Mouse (Mus musculus): Measurements from ENCODE around the gene Akap13.

Akap13 gene

DNA sequence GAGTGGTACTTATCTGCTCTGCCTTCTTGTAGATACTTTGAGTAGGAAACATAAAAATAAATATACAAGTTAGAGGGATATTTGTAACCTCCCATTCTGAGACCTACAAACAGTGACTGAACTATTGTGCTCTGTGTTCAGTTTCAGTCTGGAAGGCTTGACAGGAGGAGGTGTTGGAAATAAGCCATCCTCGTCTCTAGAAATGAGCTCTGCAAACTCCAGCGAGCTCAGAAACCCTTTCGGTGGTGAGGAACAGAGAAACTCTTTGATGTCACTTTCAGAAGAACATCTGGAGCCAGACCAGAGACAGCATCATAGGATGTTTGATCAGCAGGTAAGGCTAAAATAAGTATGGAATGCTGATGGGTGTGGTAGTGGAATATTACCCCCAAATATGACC lies 229.6 kb downstream of the Akap13 start:
- DNase-seq, result no peak

DNA sequence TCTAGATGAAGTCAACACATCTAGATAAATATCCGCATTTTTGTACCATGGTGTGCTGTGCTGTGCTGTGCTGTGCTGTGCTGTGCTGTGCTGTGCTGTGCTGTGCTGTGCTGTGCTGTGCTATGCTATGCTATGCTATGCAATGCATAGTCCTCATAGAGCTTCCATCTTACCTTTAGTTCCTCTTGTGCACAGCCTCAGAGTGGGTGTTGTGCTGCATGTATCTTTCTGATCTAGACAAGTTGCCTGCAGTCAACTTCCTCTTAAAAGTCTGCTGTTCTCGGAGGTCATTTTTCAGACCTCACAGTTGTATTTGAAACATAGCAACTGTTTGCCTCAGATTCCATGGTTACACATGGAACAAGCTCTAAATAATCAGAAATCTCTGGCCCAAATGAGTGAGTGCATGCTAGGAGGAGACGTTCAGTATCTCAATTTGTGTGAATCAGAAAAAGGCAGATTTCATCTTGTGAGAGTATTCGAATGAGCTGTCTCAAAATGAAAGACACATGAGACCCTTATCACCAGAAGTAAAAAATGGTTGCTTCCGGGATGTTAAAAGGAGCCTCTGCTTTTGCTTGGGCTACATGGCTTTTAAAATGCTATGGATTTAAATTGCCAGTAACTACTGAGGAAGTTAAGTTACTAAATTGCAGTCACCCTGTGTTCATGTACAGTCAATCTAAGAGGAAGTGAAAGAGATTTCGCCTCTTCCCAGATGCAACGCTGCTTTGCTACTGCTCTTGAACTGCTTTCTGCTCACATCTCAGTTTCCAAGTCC lies 230.9 kb downstream of the Akap13 start:
- no peak for DNase-seq

DNA sequence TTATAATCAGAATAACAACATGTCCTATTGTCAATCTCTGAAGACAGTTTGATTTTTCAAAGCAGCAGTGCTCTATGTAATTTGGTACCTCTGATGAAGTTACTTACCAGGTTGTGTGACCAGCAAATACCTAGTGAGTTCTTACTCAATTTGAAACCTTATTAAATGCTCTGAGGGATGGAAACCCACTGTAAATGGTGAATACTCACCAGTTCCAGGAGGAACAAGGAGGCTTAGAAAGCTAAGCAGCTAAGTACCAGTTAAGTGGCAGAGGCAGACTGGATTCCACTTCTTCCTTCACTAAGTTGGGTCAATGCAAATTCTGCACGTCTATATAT lies 231.5 kb downstream of the Akap13 start:
- DNase-seq, result no peak

DNA sequence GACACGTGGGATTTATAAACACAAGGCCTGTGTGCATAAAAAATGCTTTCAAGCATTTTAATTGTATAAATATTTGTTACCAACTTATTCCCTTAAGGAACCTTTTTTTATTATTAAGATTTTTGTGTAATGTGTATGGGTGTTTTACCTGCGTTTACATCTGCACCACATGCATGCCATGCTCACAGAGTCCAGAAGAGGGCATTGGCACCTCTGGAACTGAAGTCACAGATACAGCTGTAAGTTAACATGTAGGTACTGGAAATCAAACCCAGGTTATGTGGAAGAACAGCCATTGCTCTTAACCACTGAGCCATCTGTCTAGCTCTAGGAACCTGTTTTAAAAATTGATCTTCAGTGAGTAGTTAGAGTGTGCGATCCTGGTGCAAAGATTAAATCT lies 232.8 kb downstream of the Akap13 start:
- DNase-seq, result no peak

DNA sequence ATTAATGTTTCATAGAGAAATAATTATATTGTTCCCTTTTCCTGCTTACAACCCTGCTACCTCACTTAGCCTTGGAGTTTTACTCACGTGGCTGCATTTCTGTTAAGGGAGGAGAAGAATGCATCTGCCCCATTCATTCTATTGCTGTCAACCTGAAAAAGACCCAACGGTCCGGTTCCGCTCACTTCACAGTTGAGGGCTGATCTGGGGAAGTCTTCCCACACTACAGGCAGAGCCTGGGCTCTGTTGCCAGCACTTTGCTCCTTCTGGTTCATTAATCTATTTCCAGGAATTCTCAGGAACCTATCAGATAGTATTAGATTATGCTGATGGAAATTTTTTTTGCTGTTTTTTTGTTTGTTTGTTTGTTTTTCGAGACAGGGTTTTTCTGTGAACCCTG lies 239.4 kb downstream of the Akap13 start:
- no peak for DNase-seq

DNA sequence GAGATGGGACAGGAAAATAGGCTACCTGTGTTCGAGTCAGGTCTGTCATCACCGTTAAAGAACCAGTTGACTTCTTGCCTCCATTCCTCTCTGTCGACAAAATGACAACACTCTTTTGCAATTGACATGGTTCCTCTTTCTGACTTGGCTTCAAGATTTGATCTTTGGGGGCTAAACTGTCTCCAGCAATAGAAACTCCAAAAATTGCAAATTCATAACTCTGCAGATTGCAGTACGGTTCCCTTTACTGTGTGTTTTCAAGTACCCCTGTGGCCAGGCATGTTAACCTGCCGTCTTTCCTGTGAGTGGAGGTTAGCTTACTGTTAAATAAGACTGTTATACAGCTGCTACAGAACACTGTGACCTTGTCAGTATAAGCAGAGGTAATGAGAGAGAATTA lies 244.5 kb downstream of the Akap13 start:
- DNase-seq, result no peak

DNA sequence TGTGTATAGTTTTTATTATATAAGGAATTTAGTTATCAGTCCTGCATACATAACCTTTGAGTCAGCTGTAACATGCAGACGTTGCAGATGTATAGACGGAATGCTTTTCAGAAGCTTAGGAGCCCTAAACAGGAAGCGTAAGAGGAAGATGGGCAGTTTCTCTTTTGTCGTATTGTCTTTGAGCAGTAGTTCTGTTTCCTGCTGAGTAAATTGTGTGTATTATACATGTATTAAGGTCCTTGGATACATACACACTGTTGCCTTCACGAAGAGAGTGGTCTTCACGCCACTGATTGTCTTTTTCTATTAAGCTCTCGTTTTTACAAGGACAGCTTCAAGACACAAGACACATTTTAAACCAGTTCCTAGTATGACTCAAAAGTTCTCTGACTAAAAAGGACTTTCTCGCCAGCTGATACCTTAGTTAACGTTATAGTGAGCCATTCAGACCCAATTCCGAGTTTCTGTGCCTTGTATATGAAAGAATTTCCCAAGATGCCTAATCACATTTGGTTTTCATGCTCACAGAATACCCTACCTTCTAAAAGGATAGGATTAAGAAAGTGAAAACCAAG lies 245.5 kb downstream of the Akap13 start:
- DNase-seq, result no peak

DNA sequence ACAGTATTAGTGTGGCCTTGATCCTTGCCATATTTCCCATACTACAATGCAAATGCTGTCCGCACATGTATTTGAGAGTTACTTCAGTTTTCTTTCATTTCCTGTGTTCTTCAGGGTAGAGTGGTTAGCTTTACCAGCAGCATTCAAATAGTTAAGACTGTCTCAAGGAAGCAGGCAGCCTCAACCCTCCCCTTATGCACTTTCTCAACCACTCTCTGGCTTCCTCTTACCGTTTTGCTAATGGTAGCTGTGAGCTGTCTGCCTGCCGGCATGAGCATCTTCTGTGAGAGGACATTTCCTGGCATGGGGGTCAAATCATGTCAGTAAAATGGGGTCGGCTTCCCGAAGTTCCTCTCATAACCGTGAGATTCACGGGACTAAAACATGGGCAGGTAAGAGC lies 246.4 kb downstream of the Akap13 start:
- no peak for DNase-seq

DNA sequence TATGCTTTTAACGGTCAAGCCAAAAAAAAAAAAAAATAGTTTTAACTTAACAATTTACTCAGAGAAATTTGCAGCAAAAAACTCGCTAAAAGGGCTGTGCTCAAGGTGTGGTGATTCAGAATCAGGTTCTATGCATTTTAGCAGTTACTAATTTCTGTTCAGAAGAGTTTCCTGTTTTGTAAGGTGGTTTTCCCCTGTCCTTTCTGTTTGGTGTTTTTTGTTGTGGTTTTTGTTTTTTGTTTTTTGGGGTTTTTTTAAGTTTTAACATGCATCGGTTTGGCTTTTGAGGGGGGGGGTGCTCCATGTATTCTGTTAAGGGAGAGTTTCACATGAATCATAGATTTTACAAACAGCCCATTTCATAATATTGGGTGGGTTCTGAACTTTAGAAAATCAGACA lies 247.0 kb downstream of the Akap13 start:
- no peak for DNase-seq

DNA sequence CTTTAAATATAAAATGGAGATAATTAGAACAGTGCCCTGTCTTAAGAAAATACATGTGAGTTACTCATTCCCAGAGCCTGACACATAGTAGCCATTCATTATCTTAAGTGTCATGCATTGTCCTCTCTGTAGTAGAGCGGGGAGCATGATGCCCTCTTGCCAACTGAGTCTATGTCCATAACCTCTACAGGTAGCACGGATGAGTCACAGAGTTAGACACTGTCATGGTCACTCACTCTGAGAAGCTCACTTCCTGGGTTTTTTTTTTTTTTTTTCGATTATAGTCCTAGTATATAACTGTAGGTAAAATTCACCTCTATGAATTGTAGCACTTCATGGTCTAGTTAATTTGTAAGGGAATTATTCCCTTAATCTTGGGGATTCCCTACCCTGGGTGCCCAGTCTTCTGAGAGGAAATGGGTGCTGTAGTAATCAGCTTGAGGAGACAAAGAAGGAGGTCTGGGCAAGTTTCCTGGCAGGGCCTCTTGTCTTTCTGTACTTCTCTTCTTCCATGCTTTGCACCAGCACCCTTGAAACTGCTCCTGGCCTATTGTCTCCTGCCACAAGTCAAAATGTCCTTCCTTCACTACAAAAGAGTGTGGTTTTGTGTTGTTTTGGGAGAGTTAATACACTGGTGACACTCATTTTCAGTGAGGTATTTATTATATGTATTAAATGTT lies 247.8 kb downstream of the Akap13 start:
- DNase-seq, result no peak

DNA sequence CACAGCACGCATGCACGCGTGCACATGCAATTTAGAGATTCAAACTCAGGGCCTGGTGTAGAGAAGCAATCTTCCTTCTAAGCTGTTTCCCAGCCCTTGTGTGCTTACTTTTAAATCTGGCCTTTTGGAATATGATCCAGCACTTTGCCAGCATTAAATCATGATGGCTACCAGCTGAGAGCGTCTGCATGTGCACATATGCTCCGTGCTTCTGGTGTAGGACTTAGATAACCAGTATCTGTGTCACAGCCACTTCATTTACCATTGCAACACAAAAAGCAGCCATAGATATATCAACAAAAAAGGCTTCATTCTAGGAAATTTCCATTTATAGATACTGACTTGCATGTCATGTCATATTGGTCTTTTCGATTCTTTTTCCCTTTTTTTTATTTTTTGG lies 249.5 kb downstream of the Akap13 start:
- DNase-seq, result no peak

DNA sequence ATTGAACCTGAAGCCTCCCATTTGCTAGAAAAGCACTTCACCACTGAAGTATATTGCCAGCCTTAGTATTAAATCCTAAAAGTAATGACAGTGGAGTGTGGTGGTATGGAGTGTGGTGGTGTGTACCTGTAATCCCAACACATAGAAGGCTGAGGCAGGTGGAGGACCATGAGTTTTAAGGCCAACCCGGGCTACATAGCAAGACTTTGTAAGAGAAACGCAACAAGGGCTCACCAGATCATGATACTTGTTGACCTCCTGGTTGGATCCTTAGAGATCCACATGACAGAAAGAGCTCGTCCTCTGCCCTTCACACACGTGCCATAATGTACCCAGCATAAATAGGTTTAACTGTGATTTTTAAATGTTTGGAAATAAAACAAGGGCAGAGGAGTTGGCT lies 254.6 kb downstream of the Akap13 start:
- no peak for DNase-seq

DNA sequence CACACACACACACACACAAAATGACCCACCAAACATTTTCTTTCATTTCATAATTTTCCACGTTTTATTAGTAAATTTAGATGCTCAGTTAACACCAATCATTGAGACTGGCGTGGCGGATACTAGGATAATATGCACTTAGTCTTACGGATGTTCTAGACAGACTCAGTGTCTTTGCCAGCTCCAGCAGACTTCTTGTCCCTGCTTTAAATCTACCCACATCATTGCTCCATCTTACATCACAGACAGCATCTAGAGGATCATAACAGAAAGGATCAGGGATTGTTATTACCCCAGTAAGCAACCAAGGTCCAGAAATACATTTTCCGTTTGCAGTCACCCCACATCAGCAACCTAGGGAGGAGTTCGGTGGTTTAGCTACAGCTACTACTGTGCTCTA lies 255.6 kb downstream of the Akap13 start:
- DNase-seq, result no peak

DNA sequence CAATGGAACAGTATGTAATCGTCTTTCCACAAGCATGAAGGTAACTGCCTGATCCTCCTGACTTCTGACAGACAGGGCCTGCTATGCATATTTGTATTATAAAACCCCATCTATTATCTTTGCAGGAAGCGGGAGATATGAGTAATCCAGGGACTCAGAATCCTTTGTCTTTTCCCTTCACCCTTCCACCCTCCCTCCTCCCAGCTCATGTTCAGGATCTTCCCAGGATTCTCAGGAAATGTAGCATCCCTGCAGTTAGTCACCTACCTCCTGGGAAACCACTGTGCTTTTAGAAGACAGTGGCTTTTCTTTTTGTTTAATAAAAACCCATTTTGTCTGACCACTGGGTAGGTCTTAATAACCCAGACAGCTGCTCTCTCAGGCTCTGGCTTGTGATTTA lies 256.1 kb downstream of the Akap13 start:
- DNase-seq, result no peak

DNA sequence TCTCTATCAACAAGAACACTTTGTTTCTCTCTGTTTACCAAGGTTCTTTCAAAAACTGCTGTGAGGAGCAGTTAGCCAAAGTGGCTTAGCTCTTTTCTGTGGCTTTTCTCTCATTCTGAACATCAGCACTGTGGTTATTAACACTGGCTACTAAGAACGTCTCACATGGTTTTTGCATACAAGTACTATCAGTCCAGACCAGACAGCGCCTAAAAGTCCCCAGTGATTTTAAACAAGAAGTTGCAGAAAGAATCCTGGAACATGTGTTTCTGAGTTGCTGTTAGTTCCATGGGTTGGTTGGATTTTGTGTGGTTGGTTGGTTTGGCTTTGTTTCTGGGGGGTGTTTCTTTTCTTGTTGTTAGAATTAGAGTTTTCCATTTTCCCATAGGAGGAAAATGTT lies 257.5 kb downstream of the Akap13 start:
- DNase-seq, result no peak

DNA sequence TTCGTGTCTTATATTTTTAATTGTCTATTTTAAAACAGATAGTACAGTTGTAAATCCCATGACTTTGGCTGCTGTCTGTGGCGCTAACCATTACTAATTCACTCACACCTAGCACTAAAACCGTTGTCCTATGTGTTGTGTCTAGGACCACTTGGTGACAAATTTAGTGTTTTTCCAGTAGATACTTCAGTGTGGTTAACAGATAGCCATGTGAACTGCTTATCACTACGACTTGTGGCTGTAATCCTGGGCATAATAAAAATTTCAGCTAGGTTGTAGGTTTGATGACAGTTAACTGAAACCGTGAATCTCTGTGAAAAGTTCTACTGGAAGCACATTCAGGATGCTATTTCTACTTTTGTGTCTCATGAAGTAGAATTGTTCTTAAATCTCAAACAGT lies 258.6 kb downstream of the Akap13 start:
- DNase-seq, result no peak

DNA sequence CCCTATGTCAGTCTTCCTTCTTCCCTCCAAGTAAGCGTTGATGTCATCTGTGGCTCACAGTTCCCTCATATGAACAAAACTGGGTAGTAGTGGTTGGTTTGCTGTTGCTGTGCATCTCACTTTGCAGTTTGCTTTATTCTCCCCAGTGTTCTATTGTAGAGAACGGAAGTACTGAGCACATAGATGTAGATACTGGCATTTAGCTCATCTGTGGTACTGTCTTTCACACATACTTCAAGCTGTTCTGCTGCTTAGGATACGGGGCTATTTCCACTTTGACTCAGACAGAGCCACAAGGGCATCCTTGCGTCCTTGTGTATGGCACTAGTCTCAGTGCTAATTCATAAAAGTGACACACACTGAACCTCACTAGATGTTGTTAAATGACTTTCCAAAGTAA lies 259.7 kb downstream of the Akap13 start:
- no peak for DNase-seq

DNA sequence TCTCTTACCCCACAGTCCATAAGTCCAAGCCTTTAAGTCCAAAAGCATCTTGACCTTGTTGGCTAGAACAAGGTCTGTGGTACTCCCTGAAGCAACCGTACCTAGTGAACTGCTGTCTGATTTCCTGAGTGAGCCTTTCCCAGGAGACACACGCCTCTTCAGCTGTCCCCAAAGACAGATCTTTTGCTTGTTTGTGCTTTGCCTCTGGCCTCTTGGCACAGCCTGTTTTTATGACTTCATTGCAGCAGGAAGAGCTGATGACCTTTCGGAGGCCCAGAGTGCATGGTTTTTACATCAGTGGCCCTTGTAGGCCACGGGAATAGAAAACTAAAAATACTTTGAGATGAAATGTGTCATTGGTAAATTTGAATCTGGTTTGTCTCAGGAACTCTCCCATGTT lies 260.6 kb downstream of the Akap13 start:
- DNase-seq, result peak; percentile 14

DNA sequence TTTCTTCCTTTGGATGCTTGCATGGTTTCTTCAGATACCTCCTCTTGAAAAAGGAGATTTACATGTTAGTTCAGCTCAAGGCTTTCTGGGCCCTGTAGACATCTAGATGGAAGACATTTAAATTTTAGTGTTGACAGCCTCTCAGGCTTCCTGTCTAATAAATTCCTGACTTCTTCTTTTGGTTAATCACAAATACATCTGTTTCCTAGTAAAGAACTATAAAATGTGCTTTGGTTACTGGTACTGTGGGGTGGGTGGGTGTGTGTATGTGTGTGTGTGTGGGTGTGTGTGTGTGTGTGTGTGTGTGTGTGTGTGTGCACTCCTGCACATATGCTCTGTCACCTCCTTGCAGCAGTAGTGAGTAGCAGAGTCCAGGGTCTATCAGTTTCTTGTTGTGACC lies 262.0 kb downstream of the Akap13 start:
- no peak for DNase-seq

DNA sequence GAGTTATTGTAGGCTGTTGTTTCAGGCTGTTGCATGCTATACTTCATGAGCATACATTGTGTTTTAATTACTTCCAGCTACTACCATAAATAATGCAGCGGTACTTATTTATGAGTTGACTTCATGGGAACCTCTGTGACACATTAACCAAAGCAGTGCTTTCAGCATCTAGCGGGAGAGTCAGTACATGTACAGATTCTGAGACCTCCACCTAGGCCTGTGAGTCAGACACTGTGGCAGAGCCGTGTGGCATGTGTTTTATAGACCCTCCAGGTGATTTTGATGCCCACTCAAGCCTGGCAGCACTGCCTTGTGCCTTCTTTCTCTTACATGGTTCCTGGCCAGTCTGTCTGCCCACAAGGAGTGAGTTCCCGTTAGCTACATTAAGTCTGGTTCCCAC lies 266.0 kb downstream of the Akap13 start:
- no peak for DNase-seq

DNA sequence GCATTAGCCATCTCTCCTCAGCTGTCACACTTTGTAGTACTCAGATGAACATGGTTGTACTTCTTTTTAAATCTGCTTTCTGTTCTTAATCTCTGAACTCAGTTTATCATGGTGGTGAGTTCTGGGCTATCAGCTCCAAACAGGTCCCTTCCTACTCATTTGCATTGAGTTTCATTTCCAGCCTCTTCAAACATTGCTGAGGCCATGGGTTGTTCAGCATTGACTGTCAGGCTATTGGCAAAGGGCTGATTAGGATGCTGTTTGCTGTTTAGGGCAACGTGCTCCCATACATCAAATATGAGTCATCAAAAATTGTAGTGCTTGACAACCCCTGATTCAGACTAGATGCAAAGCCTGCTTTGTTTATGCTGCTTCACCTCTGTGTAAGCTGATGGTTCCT lies 268.7 kb downstream of the Akap13 start:
- DNase-seq, result no peak

DNA sequence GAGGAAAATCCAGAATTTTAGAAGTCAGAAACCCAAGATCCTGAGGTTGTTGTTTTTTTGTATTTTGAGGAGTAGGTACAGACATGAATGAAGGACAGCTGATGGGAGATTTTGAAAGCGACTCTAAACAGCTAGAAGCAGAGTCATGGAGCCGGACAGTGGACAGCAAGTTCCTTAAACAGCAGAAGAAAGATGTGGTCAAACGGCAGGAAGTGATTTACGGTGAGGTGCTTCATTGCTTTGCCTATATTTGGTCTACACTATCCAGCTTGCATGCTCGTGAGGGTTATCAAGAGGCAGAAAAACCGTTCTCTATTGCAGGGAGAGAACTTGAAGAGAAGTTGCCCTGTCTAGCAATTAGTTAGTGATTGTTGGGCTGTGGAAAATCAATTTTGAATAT lies 270.6 kb downstream of the Akap13 start:
- DNase-seq, result no peak

DNA sequence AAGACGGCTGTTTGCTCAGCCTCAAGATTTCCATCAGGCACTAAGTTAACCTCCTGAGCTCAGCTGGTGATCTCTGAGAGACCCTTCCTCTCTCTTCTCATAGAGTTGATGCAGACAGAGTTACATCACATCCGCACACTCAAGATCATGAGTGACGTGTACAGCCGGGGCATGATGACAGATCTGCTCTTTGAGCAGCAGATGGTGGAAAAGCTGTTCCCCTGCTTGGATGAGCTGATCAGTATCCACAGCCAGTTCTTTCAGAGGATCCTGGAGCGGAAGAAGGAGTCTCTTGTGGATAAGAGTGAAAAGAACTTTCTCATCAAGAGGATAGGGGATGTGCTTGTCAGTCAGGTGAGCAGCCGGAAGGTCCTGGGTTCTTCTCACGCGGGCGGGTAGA lies 271.5 kb downstream of the Akap13 start:
- DNase-seq, result no peak

DNA sequence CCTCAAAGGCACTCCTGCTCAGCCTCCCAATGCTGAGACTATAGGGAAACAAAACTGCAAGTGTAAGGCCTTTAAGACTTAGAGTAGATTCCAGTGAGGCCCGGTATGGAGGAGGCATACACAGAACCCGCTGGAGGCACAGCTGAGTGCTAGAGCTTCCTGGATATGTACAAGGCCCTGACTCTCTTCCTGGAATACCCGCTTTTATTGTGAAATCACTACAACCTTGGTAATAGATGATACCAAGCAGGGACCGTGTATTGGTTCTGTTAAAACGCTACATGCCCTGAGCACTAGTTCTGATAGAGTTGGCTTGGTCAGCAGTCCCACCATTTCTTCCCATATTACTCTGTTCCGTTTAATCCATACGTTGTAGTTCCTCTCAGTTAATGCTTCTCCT lies 274.3 kb downstream of the Akap13 start:
- DNase-seq, result no peak

DNA sequence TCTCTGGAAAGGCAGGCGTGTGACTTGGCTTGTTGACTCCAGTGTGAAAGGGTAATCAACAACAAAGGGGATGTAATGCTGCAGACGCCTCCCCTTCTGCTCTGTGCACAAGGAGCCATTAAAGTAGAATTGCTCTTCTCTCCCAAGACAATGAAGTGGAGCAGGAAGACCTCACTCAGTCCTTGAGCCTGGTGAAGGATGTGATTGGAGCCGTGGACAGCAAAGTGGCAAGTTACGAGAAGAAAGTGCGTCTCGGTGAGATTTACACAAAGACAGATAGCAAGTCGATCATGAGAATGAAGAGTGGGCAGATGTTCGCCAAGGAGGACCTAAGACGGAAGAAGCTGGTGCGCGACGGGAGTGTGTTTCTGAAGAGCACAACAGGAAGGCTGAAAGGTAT lies 274.9 kb downstream of the Akap13 start:
- no peak for DNase-seq
